Mouse (Mus musculus) cerebellum, adult (tissue): ENCODE measurements around the gene Dlat.

Source experiments
- ATAC-seq: cut with Nextera tagmentation; 2 replicates; pipeline ENCODE4 v1.9.2; 2017; ENCODE audit warnings: mild to moderate bottlenecking, moderate library complexity, mixed read lengths; ENCODE audit not compliant: insufficient number of reproducible peaks, low FRiP score, low TSS enrichment

The Dlat gene

GRCm38 (mm10) chr9:50659392-50660217 lies at the start of gene Dlat:
Dlat (minus strand) TSS chr9:50659780.
- ATAC-seq = peak; percentile 92

- no peak for ATAC-seq
These were observed 49.5 kb upstream of the Dlat start for GRCm38 (mm10) chr9:50709108-50709507.

DNA sequence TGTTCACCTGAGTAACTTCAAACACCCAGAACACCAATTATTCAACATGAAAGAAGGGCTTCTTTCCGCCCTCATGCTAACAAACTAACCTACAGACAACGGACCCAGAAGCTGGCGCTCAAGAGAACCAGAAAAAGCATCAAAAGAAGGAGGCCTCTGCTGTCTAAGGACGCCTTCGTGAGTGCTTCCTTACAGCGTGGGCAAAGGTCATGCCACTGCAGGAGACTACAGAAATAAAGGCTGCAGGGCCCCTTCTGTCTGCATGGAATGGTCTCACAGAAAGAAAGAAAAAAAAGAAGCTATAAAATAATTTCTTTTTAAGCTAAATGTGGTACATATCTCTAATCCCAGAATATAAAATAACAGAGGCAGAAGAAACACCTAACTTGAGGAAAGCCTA lies 45.3 kb upstream of the Dlat start:
- ATAC-seq = no peak

GRCm38 (mm10) chr9:50700921-50701691 lies 41.5 kb upstream of the Dlat start:
- ATAC-seq = no peak

DNA sequence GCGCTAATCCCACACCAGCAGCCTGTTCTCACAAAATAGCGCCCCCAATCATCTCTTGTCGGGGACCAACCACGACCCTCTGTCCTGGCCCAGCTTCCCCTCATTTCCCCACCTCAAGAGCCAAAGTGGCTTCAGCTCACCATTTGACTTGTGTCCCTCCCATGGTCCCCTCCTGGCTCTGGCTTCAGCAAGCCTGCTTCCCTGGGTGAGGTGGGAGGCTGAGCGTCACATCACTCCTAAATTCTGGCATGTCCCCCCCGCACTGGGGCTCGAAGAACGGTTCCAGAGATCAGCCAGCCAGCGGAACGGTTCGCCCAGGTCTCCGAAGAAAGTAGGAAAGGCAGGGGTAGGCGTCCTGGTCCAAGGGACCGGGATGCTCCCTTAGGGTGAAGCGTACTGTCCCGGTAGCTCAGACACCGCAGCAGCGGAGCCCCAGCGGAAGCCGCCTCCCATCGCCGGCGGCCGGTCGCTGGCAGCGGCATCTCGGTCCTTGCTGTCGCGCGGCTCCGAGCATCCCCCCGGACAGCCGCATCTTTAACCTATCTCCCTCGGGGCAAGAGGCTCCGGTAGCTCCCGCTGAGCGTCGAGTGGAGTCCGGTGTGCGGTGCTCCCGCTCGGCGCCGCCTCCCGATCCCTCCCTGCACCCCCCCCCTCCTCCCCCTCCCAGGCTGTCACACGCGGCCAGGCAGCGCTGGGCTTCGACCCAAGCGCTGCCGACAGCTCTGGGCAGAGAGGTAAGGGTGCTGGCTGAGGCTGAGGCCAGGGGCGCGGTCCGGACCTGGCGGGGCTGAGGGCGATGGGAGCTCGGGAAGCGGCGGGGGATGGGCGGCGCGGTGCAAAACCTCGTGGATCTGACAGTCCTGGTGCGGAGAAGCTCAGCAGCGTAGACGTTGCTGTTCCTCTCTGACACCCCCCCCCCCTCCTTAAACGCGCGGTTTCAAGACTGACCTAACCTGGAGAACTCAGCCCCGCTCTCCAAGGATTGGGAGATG lies 39.1 kb upstream of the Dlat start:
- ATAC-seq = peak; percentile 37

DNA sequence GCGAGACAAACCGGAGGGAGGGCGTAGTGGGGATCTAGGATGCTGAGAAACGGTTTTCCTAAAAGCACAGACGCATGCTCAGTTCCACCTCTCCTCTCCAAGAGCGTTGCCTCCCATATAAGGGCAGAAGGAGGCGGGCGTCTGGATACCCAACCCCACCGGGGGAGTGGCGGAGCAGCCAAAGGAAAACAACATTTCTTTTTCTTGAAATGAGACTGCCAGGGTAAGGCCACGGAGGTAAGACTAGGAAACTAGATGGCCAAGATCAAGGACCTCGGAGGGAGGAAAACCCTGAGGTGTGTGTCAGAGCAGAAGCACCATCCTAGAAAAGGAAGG lies 38.1 kb upstream of the Dlat start:
- ATAC-seq = peak; percentile 78

- ATAC-seq = no peak
These were observed 37.5 kb upstream of the Dlat start for GRCm38 (mm10) chr9:50696851-50697705.

- ATAC-seq = no peak
These were observed 35.6 kb upstream of the Dlat start for GRCm38 (mm10) chr9:50695153-50695552.

- ATAC-seq = no peak
These were observed 34.1 kb upstream of the Dlat start for GRCm38 (mm10) chr9:50693631-50694030.

DNA sequence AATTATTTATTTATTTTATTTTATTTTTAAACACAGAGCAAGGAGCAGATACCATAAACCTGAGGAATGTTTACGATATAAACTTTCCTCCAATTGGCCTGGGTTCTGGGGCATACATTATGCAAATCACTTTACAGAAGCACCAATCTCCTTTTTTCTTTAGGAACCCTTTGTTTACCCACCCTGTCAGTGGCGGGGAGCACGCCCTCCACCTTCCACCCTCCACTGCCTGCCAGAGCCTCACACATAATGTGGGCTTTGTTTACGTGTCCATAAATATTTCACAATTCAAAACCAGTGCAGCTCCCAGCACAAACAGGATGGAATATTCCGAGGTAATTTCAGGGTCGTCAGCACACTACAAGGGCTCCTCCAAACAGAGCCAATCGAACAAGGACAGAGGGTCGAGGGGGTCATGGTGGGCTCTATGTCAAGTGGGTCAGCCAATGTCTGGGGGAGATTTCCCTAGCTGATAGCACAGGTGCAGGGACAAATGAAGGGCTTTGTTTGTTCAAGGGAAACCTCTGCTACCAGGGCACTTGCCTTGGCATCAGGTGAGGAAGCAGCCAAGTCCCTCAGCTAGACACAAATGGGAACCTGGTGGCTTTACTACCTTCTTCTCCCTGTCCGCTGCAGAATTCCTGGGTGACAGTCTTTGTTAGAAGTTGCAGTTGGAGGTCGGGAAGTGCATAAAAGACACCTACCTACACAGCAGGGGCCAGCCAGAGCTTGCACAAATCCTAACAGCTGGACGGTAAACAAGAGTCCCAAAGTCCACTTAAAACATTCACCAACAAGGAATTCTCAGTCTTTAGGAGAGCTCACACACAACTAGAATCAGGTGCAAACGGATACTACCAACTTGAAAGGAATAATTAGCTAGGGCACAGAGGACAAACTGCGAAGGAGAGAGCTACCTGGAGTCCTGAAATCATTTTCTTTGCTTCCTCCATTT lies 33.3 kb upstream of the Dlat start:
- ATAC-seq = no peak

DNA sequence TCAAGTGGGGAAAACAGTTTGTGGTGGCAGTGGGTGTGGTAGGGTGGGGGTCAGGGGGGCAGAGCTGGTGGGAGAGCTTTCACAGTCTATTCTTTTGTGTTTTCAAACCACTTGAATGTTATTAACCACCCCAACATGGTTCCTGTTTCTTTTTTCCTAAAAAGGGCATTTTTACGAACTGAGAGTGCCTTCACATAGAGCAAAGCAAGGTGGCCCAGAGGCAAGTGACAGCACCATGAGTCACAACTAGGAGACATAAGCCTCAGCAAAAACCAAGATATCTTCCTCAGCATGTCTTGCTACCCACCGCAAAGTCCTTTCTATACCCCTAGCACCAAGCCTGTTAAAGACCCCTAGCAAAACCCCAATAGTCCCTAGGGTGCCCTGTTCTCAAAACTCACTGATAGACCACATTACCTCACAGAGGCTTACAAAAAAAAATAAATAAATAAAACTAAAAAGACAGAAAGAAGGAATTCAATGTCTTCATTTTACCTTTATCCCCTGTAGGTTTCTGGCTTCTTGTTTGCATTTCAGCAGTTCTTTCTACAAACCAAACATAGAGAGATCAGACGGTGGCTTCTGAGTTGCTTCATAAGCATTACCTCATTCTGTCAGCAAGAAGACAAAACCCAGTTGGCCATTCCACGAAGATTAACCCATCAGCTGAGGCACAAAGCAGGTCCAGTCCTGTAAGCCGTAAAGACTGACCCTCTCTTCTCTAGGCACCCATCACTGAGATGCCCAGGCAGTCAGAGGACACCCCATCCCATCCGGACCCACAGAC lies 27.5 kb upstream of the Dlat start:
- ATAC-seq = no peak

GRCm38 (mm10) chr9:50681727-50682126 lies 22.1 kb upstream of the Dlat start:
- ATAC-seq = no peak

DNA sequence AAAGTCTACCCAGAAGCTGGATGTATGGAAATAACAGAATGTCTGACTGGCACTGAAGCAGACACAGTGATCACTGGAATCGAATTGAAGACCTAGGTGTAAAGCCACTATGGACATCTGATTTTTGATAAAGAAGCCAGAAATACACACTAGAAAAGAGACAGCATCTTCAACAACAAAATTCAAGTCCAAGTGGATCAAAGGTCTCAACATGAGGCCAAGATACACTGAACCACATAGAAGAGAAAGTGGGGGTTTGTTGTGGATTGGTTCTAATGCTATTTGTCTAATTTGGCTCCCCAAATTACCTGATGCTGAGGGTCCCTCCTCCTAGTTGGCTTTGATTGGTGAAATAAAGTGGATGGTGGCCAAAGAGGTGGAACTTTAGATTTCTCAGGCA lies 19.8 kb upstream of the Dlat start:
- no peak for ATAC-seq

DNA sequence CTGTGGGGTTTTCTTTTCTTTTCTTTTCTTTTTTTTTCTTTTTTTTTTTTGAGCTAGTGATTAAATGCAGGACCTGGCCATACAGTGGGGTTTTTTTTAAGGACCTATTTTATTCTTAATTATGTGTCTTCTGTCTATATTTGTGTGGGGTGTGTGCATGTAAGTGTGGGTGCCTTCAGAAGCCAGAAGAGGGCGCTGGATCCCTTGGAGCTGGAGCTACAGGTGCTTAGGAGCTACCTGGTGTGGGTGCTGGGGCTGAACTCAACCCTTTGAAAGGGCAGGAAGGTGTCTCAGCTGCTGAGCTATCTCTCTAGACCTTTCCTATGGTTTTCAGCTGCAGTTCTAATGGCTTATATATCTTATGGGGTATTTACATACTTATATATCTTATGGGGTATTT lies 15.2 kb upstream of the Dlat start:
- no peak for ATAC-seq

- ATAC-seq = no peak
These were observed 11.1 kb upstream of the Dlat start for GRCm38 (mm10) chr9:50670690-50671089.

DNA sequence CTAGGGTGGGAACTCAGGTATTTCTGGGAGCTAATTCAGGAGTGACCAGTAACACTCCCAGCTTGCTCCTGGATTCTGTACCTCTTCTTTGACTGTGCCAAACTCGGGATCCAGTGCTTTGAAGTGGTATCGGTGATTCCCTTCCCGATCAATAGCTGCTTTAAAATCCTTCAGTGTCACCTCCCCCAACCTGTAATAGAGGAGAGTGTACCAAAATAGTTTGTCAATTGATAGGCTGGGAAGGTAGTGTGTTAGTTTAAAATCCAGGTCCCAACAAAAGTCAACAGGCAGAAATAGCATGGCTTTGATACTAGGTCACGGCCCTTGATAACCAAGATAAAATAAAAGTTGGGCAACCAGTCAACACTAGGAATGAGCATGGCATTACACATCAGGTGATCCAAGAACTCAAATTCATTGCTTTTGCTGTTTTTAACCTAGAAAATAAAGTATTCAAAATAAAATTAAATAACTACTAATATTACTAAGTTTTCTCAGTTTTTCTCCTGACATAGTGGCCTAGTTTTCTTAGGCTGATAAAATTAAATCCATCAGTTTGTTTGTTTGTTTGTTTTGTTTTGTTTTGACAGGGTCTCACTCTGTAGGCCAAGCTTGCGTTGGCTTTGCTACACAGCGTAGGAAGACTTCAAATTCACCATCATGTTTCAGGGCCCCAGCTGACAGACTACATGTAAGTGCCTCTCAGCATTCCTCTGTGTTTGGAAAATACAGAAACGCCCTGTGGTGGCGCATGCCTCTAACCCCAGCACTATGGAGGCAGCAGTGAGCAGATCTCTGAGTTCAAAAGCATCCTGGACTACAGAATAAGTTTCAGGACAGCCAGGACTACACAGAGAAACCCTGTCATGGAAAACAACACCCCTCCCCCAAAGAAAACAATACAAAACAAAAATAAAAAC lies 8.3 kb upstream of the Dlat start:
- no peak for ATAC-seq

- no peak for ATAC-seq
These were observed 6.9 kb upstream of the Dlat start for GRCm38 (mm10) chr9:50666442-50666841.
